Mouse (Mus musculus) brain, embryonic 14.5 days (tissue): ENCODE measurements at regions not wholly inside any gene's neighbourhood (a gene's known extent, or its start where the extent isn't known, plus 50 kb on each side); places are given as distances from the start of the nearest gene placed in this dataset.
A peak's percentile ranks its signal among the peaks of the same experiment; 100 is the strongest.

ENCODE experiments used
- DNase-seq: peaks from one replicate; pipeline ENCODE4 v3.0.0-alpha.2; 2011; ENCODE audit warnings: low read depth
- CTCF ChIP-seq: fragments of 200-500 bp; IDR thresholded peaks from 2 replicates; pipeline ENCODE4 v1.5.1; 2012; ENCODE audit warnings: inconsistent platforms, mild to moderate bottlenecking, moderate library complexity, borderline replicate concordance; ENCODE audit not compliant: insufficient read depth, insufficient read length; ENCODE audit errors: extremely low read depth
- POLR2A ChIP-seq: fragments of 200-500 bp; IDR thresholded peaks from 2 replicates; pipeline ENCODE4 v1.6.1; 2012; ENCODE audit warnings: mild to moderate bottlenecking, inconsistent platforms, borderline replicate concordance; ENCODE audit not compliant: poor library complexity, insufficient read depth, insufficient read length, severe bottlenecking; ENCODE audit errors: extremely low read depth

DNA sequence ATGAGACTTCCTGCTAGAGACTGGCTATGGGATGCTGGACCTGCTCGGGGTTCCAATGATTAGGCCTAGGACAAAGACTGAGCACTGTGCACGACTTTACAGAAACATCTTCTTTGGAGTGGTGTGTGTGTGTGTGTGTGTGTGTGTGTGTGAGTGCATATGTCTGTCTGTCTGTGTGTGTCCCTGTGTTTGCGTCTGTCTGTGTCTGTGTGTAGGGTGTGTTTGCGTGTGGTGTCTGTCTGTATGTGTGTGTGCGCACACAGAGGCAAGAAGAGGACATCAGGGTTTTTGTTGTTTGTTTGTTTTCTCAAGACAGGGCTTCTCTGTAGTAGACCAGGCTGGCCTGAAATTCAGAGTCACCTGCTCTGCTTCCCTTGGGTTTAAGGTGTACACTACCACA, 51.9 kb upstream of the Slco4a1 start:
- no peak for DNase-seq
- no peak for TF ChIP-seq POLR2A
- no peak for TF ChIP-seq CTCF

DNA sequence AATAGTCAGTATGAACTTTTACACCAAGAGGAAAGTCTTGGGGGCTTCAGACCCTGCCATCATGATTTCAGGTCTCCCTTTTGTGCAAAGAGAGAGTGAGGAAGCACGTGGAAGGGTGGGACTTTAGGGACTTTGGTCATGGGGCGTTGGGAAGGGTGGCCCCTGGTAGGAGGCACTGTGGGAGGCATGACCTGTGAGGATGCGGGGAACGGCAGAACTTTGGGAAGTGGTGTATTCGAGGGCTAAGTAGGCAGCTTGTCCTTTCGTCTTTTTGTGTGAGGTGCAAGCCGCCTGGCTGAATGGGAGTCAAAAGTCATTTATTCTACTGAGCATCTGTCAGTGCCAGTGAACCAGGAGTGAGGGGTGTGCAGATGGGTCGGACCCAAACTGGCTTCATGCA, 52.4 kb upstream of the Slco4a1 start:
- no peak for TF ChIP-seq CTCF
- no peak for TF ChIP-seq POLR2A
- no peak for DNase-seq

DNA sequence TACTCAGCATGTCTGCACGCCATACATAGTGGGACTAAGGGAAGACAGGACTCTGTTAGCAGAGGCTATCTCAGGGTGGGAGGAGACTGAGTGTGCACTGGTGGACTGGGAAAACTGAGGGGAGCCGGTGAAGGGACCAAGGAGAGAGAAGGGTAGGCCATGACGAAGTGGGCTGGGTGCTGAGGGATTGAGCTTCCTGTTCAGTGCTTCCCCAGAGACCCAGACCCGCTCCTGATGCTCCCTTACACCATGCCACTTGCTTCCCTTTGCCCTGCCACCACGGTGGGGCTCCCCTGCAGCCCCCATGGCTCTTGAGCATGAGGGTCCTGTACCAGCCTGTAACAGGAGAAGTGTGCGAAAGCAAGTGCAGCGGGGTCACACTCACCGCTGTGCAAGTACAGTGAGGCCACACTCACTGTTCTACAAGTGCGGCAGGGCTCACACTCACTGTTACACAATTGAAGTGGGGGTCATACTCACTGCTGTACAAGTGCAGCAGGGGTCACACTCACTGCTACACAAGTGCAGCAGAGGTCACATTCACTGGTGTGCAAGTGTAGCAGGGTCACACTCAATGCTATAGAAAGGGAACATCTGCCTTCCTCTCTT, 53.1 kb upstream of the Slco4a1 start:
- DNase-seq = no peak
- TF ChIP-seq POLR2A = no peak
- TF ChIP-seq CTCF = no peak

DNA sequence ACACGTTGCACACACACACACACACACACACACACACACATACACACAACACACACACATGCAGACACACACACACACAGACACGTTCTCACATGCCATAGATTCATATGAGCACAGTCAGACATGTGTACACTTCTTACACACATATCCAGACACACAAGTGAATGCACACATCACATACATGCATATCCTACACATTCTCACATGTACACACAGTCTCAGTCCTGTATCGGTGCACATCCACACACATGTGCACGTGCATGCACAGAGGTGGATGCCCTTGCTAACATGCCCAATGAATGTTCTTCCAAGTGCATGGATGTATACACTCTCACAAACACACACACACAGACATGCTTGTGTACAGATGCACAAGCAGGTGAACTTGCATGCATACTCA, 53.6 kb upstream of the Slco4a1 start:
- TF ChIP-seq POLR2A (no peak), CTCF (no peak)
- DNase-seq = no peak

DNA sequence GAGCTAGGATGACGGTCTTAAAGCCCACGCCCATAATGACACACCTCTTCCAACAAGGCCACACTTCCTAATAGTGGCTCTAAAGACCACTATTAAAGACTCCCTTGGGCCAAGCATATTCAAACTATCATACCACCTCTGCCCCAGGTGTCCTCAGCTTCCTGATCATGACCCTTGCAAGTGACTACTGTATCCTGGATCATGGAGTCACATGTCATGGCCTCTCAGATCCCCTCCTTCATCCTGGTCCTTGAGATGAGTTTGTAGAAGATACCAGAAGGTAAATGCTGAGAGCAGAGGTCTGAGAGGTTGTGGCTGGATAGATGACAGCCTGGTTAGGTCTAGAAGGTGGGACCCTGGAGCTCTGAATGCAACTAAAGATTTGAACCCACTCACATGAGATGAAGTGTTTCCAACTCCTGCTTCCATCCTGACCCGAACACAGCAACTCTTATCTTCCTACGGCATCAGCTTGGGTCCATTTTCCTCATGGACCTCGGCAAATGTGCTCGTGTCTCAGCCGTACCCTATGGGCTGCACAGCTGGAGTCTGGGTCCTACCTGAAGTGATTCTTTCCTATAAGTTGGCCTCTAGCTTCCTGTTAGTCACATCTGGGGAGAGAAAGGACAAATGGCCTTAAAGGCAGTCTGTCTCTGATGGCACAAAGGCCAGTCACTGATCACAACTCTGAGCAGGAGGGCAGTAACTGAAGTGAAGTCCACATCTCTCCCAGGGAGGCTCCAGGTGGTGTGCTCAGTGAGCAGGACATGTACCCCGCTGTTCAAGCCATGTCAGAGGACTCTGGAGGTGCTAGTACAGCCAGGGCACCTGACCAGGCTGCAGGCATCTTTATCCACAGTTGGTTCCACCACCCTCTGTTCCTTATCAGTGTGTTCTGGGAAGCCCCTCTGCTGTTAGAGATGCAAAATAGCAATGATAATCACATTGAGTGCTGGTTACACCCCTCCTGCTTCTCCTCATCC, 54.3 kb upstream of the Slco4a1 start:
- no peak for DNase-seq

DNA sequence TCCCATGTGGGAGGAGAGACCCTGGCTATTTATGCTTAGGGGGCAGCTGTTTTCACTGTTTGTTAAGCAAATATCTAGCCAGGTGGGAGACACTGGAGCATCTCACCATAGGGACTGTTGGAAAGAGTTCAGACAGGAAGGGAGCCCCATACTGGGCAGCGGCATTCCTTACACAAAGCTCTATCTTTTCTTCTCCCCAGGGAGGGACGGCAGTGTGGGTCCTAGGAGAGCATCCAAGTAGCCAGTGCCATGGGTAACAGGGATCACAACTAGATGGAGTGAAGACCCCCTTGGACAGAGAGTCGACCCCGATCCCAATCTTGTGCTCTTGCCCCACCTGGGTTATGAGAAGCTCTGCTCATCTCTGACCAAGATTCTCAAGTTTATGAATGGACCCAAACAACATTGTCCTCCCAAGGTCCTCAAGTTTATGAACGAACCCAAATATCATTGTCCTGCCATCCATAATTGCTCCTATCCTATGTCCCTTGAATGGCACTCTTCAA, 55.5 kb upstream of the Slco4a1 start:
- no peak for DNase-seq
- TF ChIP-seq POLR2A (no peak), CTCF (no peak)

More for the DNA sequence above, 54.3 kb upstream of the Slco4a1 start:
- TF ChIP-seq CTCF (no peak), POLR2A (no peak)

DNA sequence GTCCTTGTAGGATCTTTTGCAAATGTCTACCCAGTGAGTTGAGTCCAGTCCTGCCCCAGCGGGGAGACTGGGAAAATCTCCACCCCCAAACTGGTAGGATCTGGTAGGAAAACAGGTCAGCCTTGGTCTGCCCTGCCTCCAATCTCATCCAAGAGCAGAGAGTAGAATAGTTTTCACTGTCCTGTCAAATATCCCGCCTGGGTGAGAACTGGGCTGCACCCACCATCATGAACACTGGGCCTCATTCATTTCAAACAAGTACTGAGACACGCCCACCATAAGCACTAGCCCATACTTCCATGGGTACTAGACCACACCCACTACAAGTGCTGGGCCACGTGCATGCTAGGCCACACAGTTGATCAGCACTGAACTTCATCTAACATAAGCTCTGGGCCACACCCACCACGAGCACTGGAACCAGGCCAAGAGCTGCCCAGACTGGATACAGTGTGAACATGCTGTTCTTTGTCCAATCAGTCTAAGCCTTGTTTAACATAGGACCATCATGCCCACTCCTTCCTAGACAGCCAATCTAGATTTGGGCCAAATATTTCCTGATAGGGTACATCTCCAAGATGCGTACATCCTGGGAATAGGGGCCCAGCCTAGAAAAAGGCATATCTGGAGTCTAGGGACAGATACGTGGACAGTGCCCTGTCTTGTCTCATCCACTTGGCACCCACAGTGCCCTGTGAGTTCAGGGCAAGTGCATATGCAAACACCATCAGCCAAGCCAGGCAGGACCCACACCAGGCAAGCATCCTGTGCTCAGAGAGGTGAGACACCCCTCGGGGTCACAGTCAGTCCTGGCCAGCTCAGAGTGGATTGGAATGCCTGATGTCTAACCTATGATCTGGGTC, 56.2 kb upstream of the Slco4a1 start:
- DNase-seq = peak; percentile 52

DNA sequence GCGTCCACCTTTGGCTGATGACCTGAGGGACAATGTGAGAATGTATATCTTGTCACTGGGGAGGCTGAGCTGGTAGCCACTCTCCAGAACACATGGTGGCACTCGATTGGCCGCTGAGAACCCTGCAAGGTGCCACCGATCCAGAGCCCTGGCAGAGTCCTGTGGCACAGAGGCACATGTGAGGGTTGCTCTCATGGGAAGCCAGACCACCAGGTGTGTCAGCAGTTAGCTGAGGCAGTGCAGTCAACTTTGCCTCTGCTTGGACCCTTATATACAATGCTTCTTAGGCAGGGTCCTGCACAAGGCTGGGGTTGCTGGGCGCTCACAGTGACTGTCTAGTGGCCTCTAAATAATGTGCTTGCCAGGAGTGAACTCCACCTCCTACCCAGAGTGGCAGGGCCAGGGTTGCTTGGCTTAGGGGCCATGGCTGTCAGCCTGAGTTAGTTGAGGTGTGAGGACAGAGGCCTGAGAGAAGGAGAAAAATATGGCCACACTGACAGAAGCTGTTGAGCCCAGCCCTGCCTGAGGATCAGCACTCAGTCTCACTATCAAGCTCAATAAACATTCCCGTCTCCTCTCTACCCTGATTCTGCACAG, 57.1 kb upstream of the Slco4a1 start:
- TF ChIP-seq POLR2A = no peak
- no peak for TF ChIP-seq CTCF
- DNase-seq = no peak

More for the DNA sequence above, 56.2 kb upstream of the Slco4a1 start:
- TF ChIP-seq CTCF (no peak), POLR2A (no peak)

DNA sequence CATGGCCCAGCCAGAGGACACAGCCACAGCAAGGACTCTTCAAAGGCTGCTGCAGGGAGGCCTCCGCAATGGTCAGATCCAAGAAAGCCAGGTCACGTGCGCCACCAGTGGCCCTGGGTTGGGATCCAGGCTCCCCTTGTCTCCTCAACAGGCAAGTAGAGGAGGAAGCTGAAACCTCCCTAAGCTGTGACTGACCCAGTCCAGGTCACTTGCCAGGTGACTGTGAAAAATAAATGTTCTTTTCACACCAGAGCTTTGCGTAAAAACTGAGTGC, 57.6 kb upstream of the Slco4a1 start:
- TF ChIP-seq CTCF = no peak
- TF ChIP-seq POLR2A = no peak
- no peak for DNase-seq

DNA sequence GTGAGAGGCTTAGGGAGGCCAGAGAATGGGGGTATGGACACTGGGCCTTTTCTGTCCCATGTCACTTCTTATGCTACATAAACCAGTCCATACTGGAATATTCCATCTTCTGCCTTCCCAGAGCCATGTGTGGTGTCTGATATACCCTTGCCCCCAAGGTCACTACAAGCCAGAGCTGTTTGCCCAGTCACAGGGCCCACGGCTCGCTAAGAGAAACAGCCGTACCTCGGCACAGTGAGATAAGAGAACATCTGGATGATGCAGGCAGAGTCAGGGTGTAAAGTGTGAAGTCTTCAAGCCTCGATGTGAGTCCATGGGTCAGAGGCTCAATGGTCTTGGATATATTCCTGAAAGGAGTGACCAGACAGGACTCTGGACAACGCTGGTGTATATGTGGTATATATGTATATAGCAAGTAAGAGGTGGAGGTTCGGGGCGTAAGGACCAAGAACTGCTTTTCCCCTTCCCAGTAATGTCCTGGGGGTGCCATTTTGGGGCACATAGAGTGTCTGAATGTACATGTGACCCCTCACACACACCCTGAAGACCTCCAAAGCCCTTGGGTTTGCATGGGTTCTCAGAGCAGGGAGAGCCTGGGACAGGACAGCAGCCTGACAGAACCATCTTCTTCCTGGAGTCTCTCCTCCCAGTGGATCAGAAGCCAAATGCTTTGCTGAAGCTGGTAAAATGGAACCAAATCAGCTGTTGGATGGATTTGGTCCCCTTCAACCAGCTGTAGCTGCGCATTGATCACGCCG, 58.1 kb upstream of the Slco4a1 start:
- no peak for DNase-seq
- no peak for TF ChIP-seq CTCF
- TF ChIP-seq POLR2A = no peak

DNA sequence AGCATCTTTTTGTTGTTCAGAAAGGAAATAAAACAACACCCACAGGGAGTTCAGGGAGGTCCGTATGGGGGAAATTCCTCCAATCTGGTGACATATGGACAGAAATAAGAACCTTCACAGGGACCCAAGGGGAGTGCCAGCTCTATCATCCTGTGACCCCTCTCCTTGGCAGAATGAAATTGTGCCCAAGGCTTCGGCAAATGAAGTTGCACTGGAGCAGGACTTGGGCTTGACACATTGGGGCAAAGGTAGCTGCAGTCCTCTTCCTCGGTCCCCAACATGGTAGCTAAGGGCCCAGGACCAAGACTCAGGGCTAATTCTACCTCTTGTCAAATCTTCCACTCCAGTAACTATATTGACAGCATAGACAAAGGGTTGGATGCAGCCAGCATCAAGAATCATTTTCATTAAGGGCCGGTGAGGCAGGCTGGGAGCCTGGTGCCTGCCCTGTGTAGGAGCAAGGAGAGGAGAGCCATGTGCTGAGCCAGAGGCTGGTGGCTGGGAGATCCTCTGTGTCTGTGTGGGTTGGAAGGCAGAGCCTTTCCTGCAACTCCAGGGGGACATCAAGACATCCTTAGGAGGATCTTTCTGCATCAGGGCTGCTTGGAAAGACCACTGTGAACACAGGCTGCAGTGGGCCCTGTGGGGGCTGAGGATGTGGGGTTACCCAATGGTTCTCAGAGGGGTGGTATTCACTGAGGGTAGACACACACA, 59.2 kb upstream of the Slco4a1 start:
- no peak for DNase-seq
- TF ChIP-seq CTCF = no peak
